Mouse (Mus musculus): ENCODE measurements around the gene Gm1043.

Gm1043 gene

GRCm38 (mm10) chr5:37085241-37085640, at the start of gene Gm1043:
Gene Gm1043, plus strand, starts transcription at chr5:37085370.
- in situ Hi-C loops (cut with MboI, MseI): no loop called here

- in situ Hi-C loops (cut with MboI, MseI): no loop called here
These were observed 49.3 kb upstream of the Gm1043 start for GRCm38 (mm10) chr5:37035896-37036295.

GRCm38 (mm10) chr5:37036884-37037283, 48.3 kb upstream of the Gm1043 start:
- in situ Hi-C loops (cut with MboI, MseI): no loop called here

GRCm38 (mm10) chr5:37039908-37040307, 45.3 kb upstream of the Gm1043 start:
- in situ Hi-C loops (cut with MboI, MseI): loop anchor here (10.0 kb wide), 1 partner anchor 1185 kb away; the partner anchor contains the start of genes Lyar and Zbtb49

GRCm38 (mm10) chr5:37040711-37041110, 44.5 kb upstream of the Gm1043 start:
- in situ Hi-C loops (cut with MboI, MseI): loop anchor here (10.0 kb wide), 1 partner anchor 1184 kb away; the partner anchor contains the start of genes Lyar and Zbtb49

GRCm38 (mm10) chr5:37041651-37042050, 43.5 kb upstream of the Gm1043 start:
- in situ Hi-C loops (cut with MboI, MseI): loop anchor here (10.0 kb wide), 1 partner anchor 1183 kb away; the partner anchor contains the start of genes Lyar and Zbtb49

GRCm38 (mm10) chr5:37042934-37043333, 42.2 kb upstream of the Gm1043 start:
- in situ Hi-C loops (cut with MboI, MseI): loop anchor here (10.0 kb wide), 1 partner anchor 1182 kb away; the partner anchor contains the start of genes Lyar and Zbtb49

GRCm38 (mm10) chr5:37044793-37045192, 40.4 kb upstream of the Gm1043 start:
- in situ Hi-C loops (cut with MboI, MseI): loop anchor here (10.0 kb wide), 1 partner anchor 1180 kb away; the partner anchor contains the start of genes Lyar and Zbtb49

- in situ Hi-C loops (cut with MboI, MseI): loop anchor here (10.0 kb wide), 1 partner anchor 1179 kb away; the partner anchor contains the start of genes Lyar and Zbtb49
These were observed 39.6 kb upstream of the Gm1043 start for GRCm38 (mm10) chr5:37045582-37045981.

- in situ Hi-C loops (cut with MboI, MseI): loop anchor here (10.0 kb wide), 1 partner anchor 1178 kb away; the partner anchor contains the start of genes Lyar and Zbtb49
These were observed 38.4 kb upstream of the Gm1043 start for GRCm38 (mm10) chr5:37046791-37047190.

GRCm38 (mm10) chr5:37047206-37047915, 37.8 kb upstream of the Gm1043 start:
- in situ Hi-C loops (cut with MboI, MseI): loop anchor here (10.0 kb wide), 1 partner anchor 1177 kb away; the partner anchor contains the start of genes Lyar and Zbtb49

GRCm38 (mm10) chr5:37047992-37048391, 37.2 kb upstream of the Gm1043 start:
- in situ Hi-C loops (cut with MboI, MseI): loop anchor here (10.0 kb wide), 1 partner anchor 1177 kb away; the partner anchor contains the start of genes Lyar and Zbtb49

- in situ Hi-C loops (cut with MboI, MseI): loop anchor here (10.0 kb wide), 1 partner anchor 1176 kb away; the partner anchor contains the start of genes Lyar and Zbtb49
These were observed 36.1 kb upstream of the Gm1043 start for GRCm38 (mm10) chr5:37049111-37049510.

- in situ Hi-C loops (cut with MboI, MseI): no loop called here
These were observed 34.4 kb upstream of the Gm1043 start for GRCm38 (mm10) chr5:37050521-37051373.

- in situ Hi-C loops (cut with MboI, MseI): no loop called here
These were observed 33.6 kb upstream of the Gm1043 start for GRCm38 (mm10) chr5:37051374-37052100.

- in situ Hi-C loops (cut with MboI, MseI): no loop called here
These were observed 32.3 kb upstream of the Gm1043 start for GRCm38 (mm10) chr5:37052846-37053245.

GRCm38 (mm10) chr5:37055789-37056188, 29.4 kb upstream of the Gm1043 start:
- in situ Hi-C loops (cut with MboI, MseI): no loop called here

GRCm38 (mm10) chr5:37056471-37056870, 28.7 kb upstream of the Gm1043 start:
- in situ Hi-C loops (cut with MboI, MseI): no loop called here

- in situ Hi-C loops (cut with MboI, MseI): no loop called here
These were observed 23.6 kb upstream of the Gm1043 start for GRCm38 (mm10) chr5:37061612-37062011.

- in situ Hi-C loops (cut with MboI, MseI): no loop called here
These were observed 20.4 kb upstream of the Gm1043 start for GRCm38 (mm10) chr5:37064454-37065449.
